Mouse (Mus musculus) neutrophil, adult 5-6 weeks (primary cell): ENCODE data around the gene Mlycd. TPM values are rescaled to one million over a fixed set of nuclear protein-coding genes. Genes with fewer than 3 reads are reported as not detected.

ENCODE experiments used
- ATAC-seq: fragments of 151-379, 151-347 bp; 2 replicates; pipeline ENCODE4 v1.8.0; 2017; ENCODE audit warnings: mild to moderate bottlenecking, moderate TSS enrichment; ENCODE audit not compliant: insufficient number of reproducible peaks, poor library complexity, low FRiP score, severe bottlenecking; ENCODE audit errors: extremely low read depth
- total RNA-seq: library from RNA; stranded (forward); fragments of 200-1000 nt; gene quantifications from 2 replicates; pipeline ENCODE4 v1.2.3, GENCODE M21; 2017

Gene Mlycd
- total RNA-seq, 1 experiment from 2014 or later = 10.9 TPM

DNA sequence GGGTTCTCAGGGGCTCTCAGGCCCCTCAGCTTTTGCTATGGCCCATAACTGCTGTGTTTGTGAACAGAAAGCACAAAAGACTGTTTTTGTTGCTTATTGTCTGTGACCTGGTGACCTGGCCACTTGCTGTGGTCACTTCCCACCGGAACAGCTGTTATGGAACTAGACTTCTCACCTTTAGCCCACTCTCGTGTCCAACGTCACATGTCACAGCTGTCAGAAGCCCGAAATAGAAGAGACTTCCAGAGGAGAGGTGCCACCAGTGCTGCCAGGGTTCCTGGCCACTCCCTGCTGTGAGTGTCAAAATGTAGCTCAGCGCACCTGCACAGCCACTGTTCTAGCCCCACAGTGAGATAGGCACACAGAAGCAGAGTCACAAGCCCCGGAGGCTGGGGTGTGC, 4.6 kb downstream of the Mlycd start:
- ATAC-seq = no peak

DNA sequence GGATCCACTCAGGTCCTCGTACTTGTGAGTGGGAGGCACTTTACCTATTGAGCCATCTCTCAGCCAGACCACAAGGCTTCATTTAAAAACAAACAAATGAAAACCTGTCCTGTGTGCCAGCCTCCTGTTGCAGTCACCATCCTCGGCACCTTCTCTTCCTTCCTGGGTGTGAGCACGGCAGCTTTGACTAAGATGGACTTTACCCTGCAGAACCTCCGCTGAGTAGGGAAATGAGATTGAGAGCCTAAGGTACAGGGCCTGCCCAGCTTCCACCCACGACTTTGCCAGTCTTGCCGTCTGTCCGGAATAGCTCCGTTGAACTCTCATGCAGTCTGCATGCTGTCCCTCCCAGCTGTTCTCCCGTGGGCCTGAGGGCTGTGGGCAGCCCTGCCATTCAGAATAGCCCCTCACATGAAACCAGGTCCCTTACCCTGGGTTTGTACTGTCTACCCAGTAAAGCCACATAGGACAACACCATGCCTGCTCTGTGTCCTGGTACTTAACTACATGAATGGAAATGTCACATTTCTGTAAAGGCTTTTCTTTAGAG, 5.5 kb downstream of the Mlycd start:
- ATAC-seq = no peak

DNA sequence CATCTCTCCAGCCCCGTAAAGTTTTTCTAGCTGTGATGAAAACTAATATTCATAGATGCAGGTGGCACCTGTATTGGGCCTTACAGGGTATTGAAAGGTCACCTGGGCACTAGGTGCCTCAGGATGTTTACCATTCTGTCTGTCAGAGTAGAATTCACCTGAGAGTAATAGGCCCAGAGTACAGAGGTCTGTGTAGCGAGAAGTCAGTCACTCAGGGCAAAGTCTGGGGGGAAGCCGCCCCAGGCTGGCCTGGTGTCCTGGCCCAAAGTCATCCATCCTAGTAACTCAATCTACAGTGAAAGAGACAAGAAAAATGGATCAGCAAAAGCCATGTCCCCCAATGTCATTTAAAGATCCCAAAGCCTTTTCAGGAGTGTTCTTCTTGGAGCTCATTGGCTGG, 6.2 kb downstream of the Mlycd start:
- ATAC-seq = no peak

DNA sequence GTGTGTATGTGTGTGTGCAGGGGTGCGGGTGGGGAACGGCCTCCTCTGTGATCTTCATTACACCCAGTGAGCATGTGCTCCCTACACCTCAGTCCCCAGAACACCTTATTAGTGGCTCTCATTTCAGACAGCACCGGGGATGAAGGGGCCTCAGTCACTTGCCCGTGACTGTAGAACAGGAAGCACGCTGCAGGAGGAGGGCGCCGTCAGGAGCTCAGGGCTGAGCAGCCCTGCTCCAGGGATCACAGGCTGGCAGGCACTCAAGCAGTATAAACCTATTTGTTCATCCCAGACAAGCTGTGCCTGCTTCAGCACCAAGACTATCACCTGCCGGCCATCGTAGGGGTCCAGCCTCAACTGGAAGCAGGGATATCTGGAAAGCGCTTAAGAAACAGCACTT, 9.2 kb downstream of the Mlycd start:
- ATAC-seq = no peak

DNA sequence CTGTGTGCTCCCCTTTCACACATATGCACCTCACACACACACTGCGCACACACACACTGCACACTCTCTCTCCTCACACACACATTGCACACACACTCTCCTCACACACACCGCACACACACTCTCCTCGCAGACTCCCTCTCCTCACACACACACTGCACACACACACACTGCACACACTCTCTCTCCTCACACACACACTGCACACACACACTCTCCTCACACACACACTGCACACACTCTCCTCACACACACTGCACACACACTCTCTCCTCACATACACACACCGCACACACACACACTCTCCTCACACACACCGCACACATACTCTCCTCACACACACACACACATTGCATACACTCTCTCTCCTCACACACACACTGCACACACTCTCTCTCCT, 10.0 kb downstream of the Mlycd start:
- no peak for ATAC-seq

DNA sequence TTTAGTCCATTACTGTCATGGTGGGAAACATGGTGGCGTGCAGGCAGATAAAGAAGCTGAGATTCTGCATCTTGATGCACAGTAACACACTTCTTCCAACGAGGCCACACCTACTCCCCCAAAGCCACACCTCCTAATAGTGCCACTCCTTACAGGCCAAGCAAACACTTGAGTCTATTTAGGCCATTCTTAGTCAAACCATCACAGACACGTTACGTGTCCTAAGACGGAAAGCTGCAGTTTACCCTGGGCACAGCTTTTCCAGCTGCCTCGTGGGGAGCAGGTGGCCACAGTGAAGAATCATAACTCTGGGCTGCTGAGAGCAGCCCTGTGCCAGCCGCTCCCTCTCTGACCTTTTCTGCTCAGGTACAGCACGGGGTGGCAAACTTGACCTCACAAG, 13.6 kb downstream of the Mlycd start:
- no peak for ATAC-seq

DNA sequence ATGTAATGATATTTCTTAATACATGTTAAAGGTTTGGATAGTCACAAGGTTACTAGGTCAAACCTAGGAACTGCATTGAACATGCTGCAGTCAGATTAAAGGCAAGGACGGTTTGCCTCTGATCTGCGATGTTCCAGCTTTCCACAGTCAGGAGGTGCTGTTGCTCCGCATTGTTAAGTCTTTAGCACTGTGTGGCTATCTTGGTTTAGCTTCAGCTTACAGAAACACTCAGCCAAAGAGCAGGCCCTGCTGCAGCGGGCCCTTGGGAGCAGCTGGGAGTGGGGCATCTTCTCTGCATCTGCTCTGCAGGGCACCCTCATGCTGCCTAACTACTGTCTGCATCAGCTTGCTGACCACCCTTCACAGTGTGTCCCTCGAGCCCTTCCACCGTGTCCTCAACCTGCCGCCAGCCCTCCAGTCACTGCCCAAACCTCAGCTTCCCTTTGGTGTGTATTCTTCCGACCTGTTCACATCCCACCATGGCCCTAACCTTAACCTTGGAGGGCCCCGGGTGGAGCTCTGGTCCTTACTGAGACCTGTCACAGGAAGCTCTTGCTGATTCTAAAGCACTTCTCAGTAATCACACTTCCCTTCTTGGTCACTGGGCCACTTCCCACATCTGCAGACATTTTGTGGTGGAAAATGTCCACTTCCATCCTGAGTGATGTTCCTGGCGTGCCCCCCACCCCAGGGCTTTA, 17.5 kb downstream of the Mlycd start:
- ATAC-seq = no peak

DNA sequence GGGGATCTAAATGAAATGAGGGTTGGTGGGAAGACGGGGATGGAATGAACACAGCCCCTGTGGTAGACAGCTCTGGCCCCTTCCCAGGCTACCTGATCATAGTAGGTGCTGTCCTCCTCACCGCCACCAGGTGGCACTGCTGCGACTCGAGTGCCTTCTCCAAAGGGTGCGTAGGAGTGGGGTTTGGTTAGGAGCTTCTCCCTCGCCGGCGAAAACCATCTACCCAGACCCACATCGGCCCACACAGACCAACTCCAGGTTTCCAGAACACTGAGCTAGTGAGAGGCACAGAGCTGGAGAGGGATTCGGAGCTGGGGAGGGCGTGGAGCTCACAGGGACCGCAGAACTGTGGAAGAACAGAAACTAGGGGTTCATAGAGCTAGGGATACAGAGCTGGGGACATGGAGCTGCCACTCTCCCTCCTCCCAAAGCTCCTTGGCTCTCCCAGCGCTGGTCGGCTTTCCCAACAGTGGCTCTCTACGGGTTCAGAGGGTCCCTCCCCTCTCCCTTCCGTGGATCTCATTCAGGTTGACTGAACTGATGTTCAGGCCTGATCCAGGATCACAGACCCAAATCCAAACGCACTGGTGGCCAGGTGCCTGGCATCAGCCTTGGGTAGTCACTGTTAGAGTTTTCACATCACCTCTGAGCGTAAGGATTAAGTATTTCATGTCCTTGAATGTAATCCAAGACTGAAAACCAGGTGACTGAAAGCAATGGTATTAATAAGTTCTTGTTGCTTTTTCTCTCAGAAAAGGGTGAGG, 18.2 kb downstream of the Mlycd start:
- ATAC-seq = peak; percentile 85

DNA sequence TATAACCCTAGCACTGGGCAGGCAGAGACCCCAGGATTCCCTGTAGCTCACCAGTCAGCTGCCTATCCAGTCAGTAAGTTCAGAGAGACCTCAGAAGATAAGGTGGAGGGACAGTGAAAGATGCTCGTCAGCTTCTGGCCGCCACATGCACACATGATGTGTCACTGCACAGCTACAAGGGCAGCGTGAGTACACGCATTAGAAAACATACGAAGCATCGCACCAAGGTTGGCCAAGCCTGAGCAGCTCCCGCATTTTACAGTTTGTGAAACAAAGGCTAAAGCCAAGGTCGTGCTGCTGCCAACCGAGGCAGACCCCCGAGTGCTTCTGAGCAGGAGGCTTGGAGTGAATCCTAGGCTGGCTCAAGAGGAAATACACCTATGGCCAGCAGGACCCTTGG, 18.9 kb downstream of the Mlycd start:
- ATAC-seq = no peak

DNA sequence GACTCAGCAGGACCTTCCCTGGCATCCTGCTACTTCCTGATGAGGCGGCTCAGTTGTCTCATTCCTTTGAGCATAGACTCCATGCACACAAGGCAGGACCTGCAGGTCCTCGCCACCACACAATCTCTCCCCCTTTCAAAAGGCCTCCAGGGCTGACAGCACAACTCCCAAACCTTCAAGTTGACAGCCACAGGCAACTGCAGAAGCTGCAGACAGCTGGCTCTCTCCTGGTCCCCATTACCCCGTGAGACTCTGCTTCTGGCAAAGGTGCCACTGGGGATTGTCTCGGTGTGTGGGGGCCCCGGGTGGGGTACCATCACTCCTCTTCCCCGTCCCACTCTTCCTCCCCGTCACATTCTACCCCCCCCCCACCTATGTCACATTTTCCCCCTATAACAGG, 25.6 kb downstream of the Mlycd start:
- no peak for ATAC-seq

DNA sequence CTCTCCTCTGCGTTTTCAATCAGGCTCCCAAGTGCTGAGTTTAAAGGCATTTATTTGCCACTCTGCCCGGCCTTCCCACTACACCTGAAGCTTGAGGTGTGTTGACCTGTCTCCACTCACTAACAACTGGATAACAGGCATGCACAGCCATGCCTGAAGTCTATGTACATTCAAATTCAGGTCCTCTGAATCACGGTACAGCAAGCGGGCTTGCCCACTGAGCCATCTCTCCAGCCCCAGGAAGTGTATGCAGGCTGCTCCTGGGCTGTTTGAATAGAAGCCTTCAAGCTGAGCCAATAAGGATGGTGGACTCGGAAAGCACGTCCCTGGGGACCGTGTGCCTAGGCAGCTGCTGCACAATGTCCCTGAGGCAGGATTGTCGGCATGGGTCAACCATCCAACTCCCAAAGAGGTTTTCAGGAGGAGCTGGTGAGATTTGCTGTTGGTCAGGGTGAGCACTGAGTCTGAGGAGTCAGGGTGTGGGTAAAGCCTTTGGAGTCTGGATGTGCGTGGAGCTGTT, 27.0 kb downstream of the Mlycd start:
- no peak for ATAC-seq

DNA sequence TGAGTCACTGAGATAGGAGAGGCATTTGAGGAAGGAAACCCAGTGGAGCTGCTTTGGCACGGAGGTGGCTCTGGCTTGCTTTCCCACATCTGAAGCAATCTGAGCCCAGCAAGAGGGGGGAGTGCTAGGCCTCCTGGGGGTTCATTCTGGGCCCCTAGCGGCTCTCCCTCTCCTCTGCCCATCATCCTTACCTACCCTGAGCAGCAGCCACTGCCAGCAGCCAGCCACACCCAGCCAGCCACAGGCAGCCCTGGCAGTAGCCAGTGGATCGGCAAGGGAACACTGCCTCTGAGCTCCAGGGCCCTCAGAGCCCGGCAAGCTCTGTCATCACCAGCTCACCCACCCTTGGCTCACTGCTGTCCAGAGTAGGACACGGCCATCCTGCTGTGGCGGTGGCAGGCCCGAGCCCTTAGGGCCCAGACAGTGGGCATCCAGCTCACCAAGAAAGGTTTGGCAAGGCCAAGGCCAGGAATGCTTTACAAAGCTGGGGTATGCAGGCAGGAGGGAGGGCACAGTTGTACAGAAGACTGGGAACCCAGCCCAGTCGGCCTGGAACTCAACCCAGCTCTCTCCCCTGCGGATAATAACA, 27.5 kb downstream of the Mlycd start:
- no peak for ATAC-seq

DNA sequence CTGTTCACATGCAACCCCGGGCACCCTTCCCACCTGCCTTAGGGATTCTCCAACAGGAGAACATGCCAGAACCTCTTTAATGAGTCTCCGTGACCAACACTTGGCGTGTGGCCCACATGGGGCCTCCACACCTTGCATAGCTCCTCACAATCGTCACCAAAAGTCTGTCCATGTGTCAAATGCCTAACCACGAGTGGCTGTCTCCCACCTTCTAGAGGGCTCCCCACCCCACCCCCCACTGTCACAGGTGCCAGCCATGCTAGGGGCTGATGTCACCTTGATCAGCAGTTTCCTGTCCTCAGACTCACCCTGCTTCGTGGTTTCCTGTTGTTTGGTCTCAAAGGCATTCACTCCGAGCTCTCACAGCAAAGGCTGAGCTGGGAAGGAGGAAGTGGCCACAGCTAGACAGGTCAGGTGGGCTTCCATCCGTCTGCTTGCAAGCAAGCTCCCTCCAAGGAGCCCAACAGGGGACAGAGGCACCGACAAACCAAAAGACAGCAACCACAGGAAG, 29.0 kb downstream of the Mlycd start:
- peak; percentile 76 for ATAC-seq

DNA sequence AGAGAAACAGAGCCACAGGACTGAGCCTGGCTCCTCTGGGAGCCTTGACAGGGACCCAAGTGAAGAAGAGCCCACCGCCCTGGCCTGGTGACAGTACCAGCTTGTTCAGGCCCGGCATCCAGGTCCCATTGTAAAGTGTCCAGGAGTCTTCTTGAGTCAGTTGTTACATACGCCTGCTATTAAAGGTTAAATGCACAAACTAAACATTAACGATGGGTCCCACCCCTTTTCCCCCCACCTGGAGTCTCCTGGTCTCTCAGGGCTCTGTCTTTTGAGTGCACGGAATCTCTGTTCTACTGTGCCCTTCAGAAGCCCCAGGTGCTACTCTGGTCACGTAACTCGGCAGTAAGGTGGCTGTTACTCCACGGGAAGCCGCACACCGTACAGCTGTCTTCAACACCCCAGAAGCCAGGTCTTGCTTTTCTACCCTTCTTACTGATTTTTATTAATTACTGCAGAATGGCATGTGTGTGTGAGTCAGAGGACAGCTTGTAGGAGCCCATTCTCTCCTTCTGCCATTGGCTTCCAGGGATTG, 29.6 kb downstream of the Mlycd start:
- ATAC-seq = no peak

DNA sequence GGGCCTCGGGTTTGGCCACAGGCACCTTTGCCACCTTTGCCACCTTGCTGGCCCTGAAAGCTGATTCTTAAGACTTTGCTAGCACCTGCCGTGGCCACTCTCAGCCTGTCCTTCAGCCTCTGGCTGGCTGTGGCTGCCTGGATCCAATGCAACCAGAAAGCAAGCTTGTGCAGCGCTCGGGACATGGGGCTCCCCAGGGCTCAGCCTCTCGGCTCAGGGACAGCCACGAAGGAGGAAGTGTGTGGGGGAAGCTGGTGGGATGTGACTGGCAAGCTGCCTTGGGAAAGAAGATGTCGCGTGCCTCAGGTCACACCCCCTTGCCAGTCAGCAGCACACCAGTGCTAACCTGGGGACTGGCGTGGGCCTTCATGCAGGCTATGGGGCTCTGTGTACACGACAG, 30.1 kb downstream of the Mlycd start:
- ATAC-seq = peak; percentile 30

DNA sequence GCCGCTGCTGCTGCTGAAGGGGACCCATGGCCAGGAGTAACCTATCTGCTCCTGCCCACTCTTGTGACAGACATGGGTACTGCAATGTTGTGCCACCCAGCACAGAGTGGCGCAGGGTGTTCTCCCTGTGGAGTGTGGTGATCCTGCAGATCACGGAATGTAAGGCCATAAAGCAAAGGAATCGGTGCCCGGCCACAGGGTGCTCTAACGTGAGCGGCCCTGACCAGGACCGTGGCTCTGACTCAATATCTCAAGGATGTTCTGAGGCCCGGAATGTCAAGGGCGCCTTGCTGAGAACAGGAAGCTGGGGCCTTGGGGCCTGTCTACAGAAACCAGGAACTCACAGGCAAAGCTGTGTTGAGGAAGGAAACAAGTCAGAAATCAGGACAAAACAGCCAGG, 30.9 kb downstream of the Mlycd start:
- peak; percentile 31 for ATAC-seq

DNA sequence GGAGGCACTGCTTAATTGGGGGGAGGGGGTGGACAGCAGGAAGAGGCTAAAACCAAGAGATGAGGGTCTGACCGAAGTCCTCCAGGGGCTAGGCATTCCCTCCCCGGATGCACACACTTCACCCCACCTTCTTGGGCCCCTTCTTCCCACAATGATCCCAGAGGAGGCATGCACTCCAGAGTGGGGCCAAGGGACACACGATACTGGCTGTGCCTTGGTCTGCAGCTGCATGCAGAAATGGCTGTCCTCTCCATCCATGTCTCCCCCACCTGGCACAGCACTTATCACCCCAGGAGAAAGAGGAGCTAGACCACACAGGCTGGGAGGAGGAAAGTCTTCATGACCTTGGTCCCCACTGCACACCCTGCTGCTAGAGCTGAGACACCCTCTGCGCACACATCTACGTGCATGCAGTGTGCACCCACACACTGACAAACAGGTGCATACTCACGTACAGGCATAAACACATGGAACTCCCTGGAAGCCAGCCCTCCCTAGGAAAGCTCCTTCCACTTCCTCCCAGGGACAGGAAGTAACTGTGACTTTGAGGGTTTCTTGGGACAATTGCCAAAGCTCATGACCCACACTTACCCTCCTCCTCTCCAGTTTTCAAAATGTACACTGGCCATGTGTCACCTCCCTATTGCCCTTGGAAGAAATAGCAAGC, 31.5 kb downstream of the Mlycd start:
- no peak for ATAC-seq

DNA sequence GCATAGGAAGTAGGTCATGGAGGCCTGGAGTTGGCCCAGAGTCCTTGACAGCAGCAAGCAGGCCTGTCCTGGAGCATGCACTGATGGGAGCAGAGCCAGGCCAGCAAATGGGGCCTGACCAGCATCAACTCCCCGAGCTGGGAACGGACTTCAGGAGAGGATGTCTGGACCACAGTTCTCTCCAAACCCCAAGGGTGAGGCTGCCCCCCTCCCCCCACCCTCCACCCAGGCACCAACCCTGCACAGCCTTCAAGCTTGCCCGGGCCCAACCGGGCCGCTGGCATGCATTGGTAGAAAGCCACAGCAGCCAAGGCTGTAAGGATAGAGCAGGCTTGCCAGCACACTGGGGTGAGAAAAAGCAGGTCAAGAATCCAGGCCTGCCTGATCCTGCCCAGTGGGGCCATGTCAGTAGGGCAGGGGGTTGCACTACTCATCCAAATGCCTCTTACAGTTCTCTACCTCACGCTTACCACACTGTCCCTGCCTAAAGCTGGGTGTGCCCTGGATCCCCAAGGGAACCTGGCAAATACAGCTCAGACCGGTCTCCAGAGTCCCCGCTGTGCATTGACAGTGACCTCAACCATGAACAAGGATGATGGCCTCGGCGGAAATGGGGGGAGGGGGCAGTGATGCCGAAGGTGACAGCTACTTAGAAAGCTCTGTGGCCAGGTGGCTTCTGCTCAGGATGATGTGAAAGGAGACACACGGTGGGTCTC, 33.1 kb downstream of the Mlycd start:
- 0 out of 2 replicates have a peak, but pooled peaks have one; percentile 4 for ATAC-seq
